Comparison of ENCODE assay signal across 30 mouse cellular contexts in genomic region chrX:7057056-7057455, GRCm38 (mm10). TPM values are rescaled to one million over a fixed set of nuclear protein-coding genes. Genes with fewer than 3 reads are reported as not detected.
DNase-seq lines count a peak whose midpoint lies in the region; ATAC-seq and TF ChIP-seq lines count a peak whose summit lies in the region.
"Had no signal": no experiment of that assay in that cellular context is flagged by ENCODE, and none has a peak within 500 bp of the region (broad histone marks: within the 10 kb centered on the region; RNA-seq: fewer than 3 reads in every experiment).

No protein-coding gene starts in this region.

- H3K4me2 ChIP-seq in heart, postnatal 0 days (ENCODE audit: low read depth, low read length): no peak overlapping the region
- peak overlapping the region; percentile 41 for H3K4me2 ChIP-seq in liver, embryonic 13.5 days
- 0 out of 2 replicates have a peak overlapping the region, but pooled peaks have one; percentile 22 for H3K4me2 ChIP-seq in liver, postnatal 0 days (ENCODE audit: low read depth, low read length)
- H3K4me2 ChIP-seq: embryonic facial prominence, embryonic 15.5 days; forebrain, embryonic 12.5 days; heart, embryonic 12.5 days; hindbrain, embryonic 15.5 days had no signal

- H3K9ac ChIP-seq in heart, postnatal 0 days (replicated peaks; ENCODE audit: low read depth, low read length): no peak overlapping the region
- no peak overlapping the region for H3K9ac ChIP-seq in liver, embryonic 13.5 days
- no peak overlapping the region for H3K9ac ChIP-seq in liver, postnatal 0 days (replicated peaks)
- H3K9ac ChIP-seq: embryonic facial prominence, embryonic 15.5 days; forebrain, embryonic 12.5 days; forebrain, postnatal 0 days; heart, embryonic 12.5 days; hindbrain, embryonic 15.5 days had no signal

- ATAC-seq in heart, postnatal 0 days (ENCODE audit: insufficient read depth, low read depth): no peak
- peak; percentile 59 for ATAC-seq in liver, embryonic 13.5 days (ENCODE audit: low read depth)
- no peak for ATAC-seq in liver, postnatal 0 days
- ATAC-seq: activated CD4-positive, CD25-positive, alpha-beta regulatory T cell, adult 4 months; forebrain, postnatal 0 days; Patski had no signal

- no peak overlapping the region for H3K4me3 ChIP-seq in heart, postnatal 0 days (ENCODE audit: low read depth, low read length)
- no peak overlapping the region for H3K4me3 ChIP-seq in heart, embryonic 10.5 days
- H3K4me3 ChIP-seq in liver, embryonic 13.5 days (replicated peaks): no peak overlapping the region
- no peak overlapping the region for H3K4me3 ChIP-seq in liver, postnatal 0 days (ENCODE audit: low read depth, low read length)
- no peak overlapping the region for H3K4me3 ChIP-seq in thymus, adult 2 months (ENCODE audit: control insufficient read depth, insufficient read depth, low read length)
- H3K4me3 ChIP-seq: embryonic facial prominence, embryonic 15.5 days; forebrain, embryonic 12.5 days; heart, adult 2 months; heart, embryonic 12.5 days; hindbrain, embryonic 15.5 days had no signal

- peak; percentile 19; the same call in 1 of the 2 replicates for TF ChIP-seq CTCF in heart, postnatal 0 days (IDR thresholded peaks at IDR 0.05; ENCODE audit: low read depth)
- TF ChIP-seq CTCF in liver, postnatal 0 days (IDR thresholded peaks at IDR 0.05; ENCODE audit: low read depth): no peak; the same call in 1 of the 2 replicates
- TF ChIP-seq CTCF in thymus, adult 2 months (IDR thresholded peaks at IDR 0.05; ENCODE audit: borderline replicate concordance, control insufficient read depth, extremely low read depth, insufficient read depth, low read length, poor library complexity): no peak

- no peak for TF ChIP-seq POLR2A in thymus, adult 2 months (IDR thresholded peaks at IDR 0.05; ENCODE audit: control insufficient read depth, extremely low read depth, insufficient read depth, low read length, poor library complexity)

- no peaks in the 10 kb centered on the region for H3K27me3 ChIP-seq in heart, postnatal 0 days (ENCODE audit: control insufficient read depth, insufficient read depth, low read length)
- H3K27me3 ChIP-seq in heart, embryonic 10.5 days (ENCODE audit: insufficient read depth, poor library complexity, severe bottlenecking): no peaks in the 10 kb centered on the region
- H3K27me3 ChIP-seq in liver, embryonic 13.5 days: no peaks in the 10 kb centered on the region
- H3K27me3 ChIP-seq in liver, postnatal 0 days (ENCODE audit: insufficient read depth, low read length): no peaks in the 10 kb centered on the region
- no peaks in the 10 kb centered on the region for H3K27me3 ChIP-seq in thymus, adult 2 months (ENCODE audit: control insufficient read depth, insufficient read depth, low read length)
- H3K27me3 ChIP-seq: embryonic facial prominence, embryonic 15.5 days; forebrain, embryonic 12.5 days; heart, embryonic 12.5 days; hindbrain, embryonic 15.5 days had no signal

- no peak for TF ChIP-seq EP300 in heart, postnatal 0 days (IDR thresholded peaks at IDR 0.05; ENCODE audit: low read depth)
- no peak for TF ChIP-seq EP300 in liver, postnatal 0 days (IDR thresholded peaks at IDR 0.05; ENCODE audit: low read depth)

- DNase-seq in heart, postnatal 0 days (ENCODE audit: low spot score): no peak
- DNase-seq in heart, embryonic 10.5 days (ENCODE audit: low spot score): no peak
- DNase-seq in liver, embryonic 13.5 days: no peak
- no peak for DNase-seq in liver, postnatal 0 days
- no peak for DNase-seq in thymus, adult 2 months
- no peak for DNase-seq in cerebellum, adult 8-10 months
- no peak for DNase-seq in adrenal gland, adult 8-10 months
- DNase-seq: adrenal gland, postnatal 25 days; B cell, adult 2 months; cerebellum, adult 2 months; cerebellum, postnatal 14 days; embryo, embryonic 11 days; forebrain, postnatal 0 days; gastrocnemius, postnatal 14 days; heart, adult 2 months; heart, postnatal 36 days had no signal

- no peak overlapping the region for H3K27ac ChIP-seq in heart, postnatal 0 days (ENCODE audit: low read depth)
- H3K27ac ChIP-seq in heart, embryonic 10.5 days: no peak overlapping the region
- peak overlapping the region; percentile 83 for H3K27ac ChIP-seq in liver, embryonic 13.5 days
- H3K27ac ChIP-seq in liver, postnatal 0 days (ENCODE audit: low read depth): 0 out of 2 replicates have a peak overlapping the region, but pooled peaks have one; percentile 39
- H3K27ac ChIP-seq in thymus, adult 2 months (ENCODE audit: control insufficient read depth, insufficient read depth, low read length): no peak overlapping the region
- H3K27ac ChIP-seq: embryonic facial prominence, embryonic 15.5 days; forebrain, embryonic 12.5 days; heart, adult 2 months; hindbrain, embryonic 15.5 days had no signal

- H3K9me3 ChIP-seq in heart, postnatal 0 days (replicated peaks; ENCODE audit: control insufficient read depth, low read length): no peaks in the 10 kb centered on the region
- no peaks in the 10 kb centered on the region for H3K9me3 ChIP-seq in heart, embryonic 10.5 days
- H3K9me3 ChIP-seq in liver, embryonic 13.5 days (replicated peaks): no peaks in the 10 kb centered on the region
- H3K9me3 ChIP-seq in liver, postnatal 0 days (ENCODE audit: low read length): no peaks in the 10 kb centered on the region
- H3K9me3 ChIP-seq: embryonic facial prominence, embryonic 15.5 days; forebrain, embryonic 12.5 days; heart, embryonic 12.5 days; hindbrain, embryonic 15.5 days had no signal

- H3K4me1 ChIP-seq in heart, postnatal 0 days (ENCODE audit: control insufficient read depth, insufficient read depth): no peaks in the 10 kb centered on the region
- H3K4me1 ChIP-seq in heart, embryonic 10.5 days: no peaks in the 10 kb centered on the region
- H3K4me1 ChIP-seq in liver, embryonic 13.5 days (replicated peaks): peaks cover 25% of the 10 kb centered on the region
- no peaks in the 10 kb centered on the region for H3K4me1 ChIP-seq in liver, postnatal 0 days (ENCODE audit: insufficient read depth)
- H3K4me1 ChIP-seq in thymus, adult 2 months (replicated peaks; ENCODE audit: control insufficient read depth, insufficient read depth, low read length): no peaks in the 10 kb centered on the region
- H3K4me1 ChIP-seq: embryonic facial prominence, embryonic 15.5 days; forebrain, embryonic 12.5 days; heart, embryonic 12.5 days; hindbrain, embryonic 15.5 days had no signal

- H3K36me3 ChIP-seq in heart, postnatal 0 days (replicated peaks; ENCODE audit: control insufficient read depth, insufficient read depth, low read length): no peaks in the 10 kb centered on the region
- no peaks in the 10 kb centered on the region for H3K36me3 ChIP-seq in heart, embryonic 10.5 days
- H3K36me3 ChIP-seq in liver, embryonic 13.5 days: no peaks in the 10 kb centered on the region
- H3K36me3 ChIP-seq in liver, postnatal 0 days (replicated peaks; ENCODE audit: insufficient read depth, low read length): no peaks in the 10 kb centered on the region
- H3K36me3 ChIP-seq in thymus, adult 2 months (ENCODE audit: control insufficient read depth, insufficient read depth, low read length): no peaks in the 10 kb centered on the region
- H3K36me3 ChIP-seq: embryonic facial prominence, embryonic 15.5 days; forebrain, embryonic 12.5 days; heart, embryonic 12.5 days; hindbrain, embryonic 15.5 days had no signal

RNA-seq across cellular contexts. Expression of gene Akap4, which starts 10.3 kb away (rescaled TPM):
- total RNA-seq in heart, postnatal 0 days (2014; rRNA removed; ENCODE audit: low replicate concordance): not detected in 2 replicates
- polyA plus RNA-seq in heart, postnatal 0 days (2015; fragmentation: Nextera tagmentation; extraction: Ambion mirVana): 0.05 and 0.07 TPM in 2 replicates
- not detected in 2 replicates for polyA plus RNA-seq in heart, embryonic 10.5 days (2016; fragmentation: Nextera tagmentation; extraction: Ambion mirVana)
- polyA plus RNA-seq in liver, embryonic 13.5 days (2015; fragmentation: Nextera tagmentation; extraction: Ambion mirVana): not detected in 2 replicates
- polyA plus RNA-seq in liver, postnatal 0 days (2015; fragmentation: Nextera tagmentation; extraction: Ambion mirVana): not detected in 2 replicates
- polyA plus RNA-seq in thymus, adult 2 months (2012; rRNA removed): 0.03 TPM in 1 of 2 replicates, not detected in the other
- total RNA-seq in adrenal gland, adult 8-10 months (2022): not detected
- total RNA-seq: adrenal gland, adult 18-20 months; adrenal gland, postnatal 25 days; common myeloid progenitor, adult 5-6 weeks; forebrain, postnatal 0 days; gastrocnemius, adult 18-20 months; gastrocnemius, postnatal 14 days; heart, adult 2 months; heart, postnatal 36 days; MEL had no signal
- polyA plus RNA-seq: activated CD4-positive, CD25-positive, alpha-beta regulatory T cell, adult 4 months; cerebellum, adult 2 months; embryonic facial prominence, embryonic 11.5 days; embryonic facial prominence, embryonic 15.5 days; forebrain, embryonic 12.5 days; forebrain, postnatal 0 days; heart, embryonic 12.5 days; heart, embryonic 16.5 days; hindbrain, embryonic 11.5 days; hindbrain, embryonic 15.5 days; Patski had no signal

RNA-seq across cellular contexts. Expression of gene Ccnb3, which starts 15.6 kb away (rescaled TPM):
- total RNA-seq in heart, postnatal 0 days (2014; rRNA removed; ENCODE audit: low replicate concordance): 0.19 and 0.77 TPM in 2 replicates
- polyA plus RNA-seq in heart, postnatal 0 days (2015; fragmentation: Nextera tagmentation; extraction: Ambion mirVana): 0.05 and 0.10 TPM in 2 replicates
- polyA plus RNA-seq in heart, embryonic 10.5 days (2016; fragmentation: Nextera tagmentation; extraction: Ambion mirVana): 0.08 and 0.44 TPM in 2 replicates
- 0.03 TPM in 1 of 2 replicates, not detected in the other for polyA plus RNA-seq in liver, embryonic 13.5 days (2015; fragmentation: Nextera tagmentation; extraction: Ambion mirVana)
- not detected in 2 replicates for polyA plus RNA-seq in liver, postnatal 0 days (2015; fragmentation: Nextera tagmentation; extraction: Ambion mirVana)
- not detected in 2 replicates for polyA plus RNA-seq in thymus, adult 2 months (2012; rRNA removed)
- total RNA-seq in adrenal gland, adult 8-10 months (2022): under 1 TPM in 2 of 4 experiments, not detected in 2; 0.09 to 0.14 TPM
- total RNA-seq: adrenal gland, adult 18-20 months; common myeloid progenitor, adult 5-6 weeks; forebrain, postnatal 0 days; gastrocnemius, adult 18-20 months; gastrocnemius, postnatal 14 days; heart, adult 2 months; heart, postnatal 36 days; MEL had no signal
- polyA plus RNA-seq: activated CD4-positive, CD25-positive, alpha-beta regulatory T cell, adult 4 months; cerebellum, adult 2 months; embryonic facial prominence, embryonic 15.5 days; forebrain, embryonic 12.5 days; forebrain, postnatal 0 days; gonadal fat pad, adult 2 months; heart, adult 2 months; hindbrain, embryonic 11.5 days; hindbrain, embryonic 15.5 days had no signal

Comparison
In these comparisons a context has a peak if more than half of its experiments do, and no peak if none do; other contexts are left out.
1. H3K27ac ChIP-seq: peak in liver, embryonic 13.5 days (single experiment) and liver, postnatal 0 days (single experiment); none in heart, postnatal 0 days (single experiment), heart, embryonic 10.5 days (single experiment) and thymus, adult 2 months (single experiment).